Mouse (Mus musculus) embryonic facial prominence, embryonic 14.5 days (tissue): ENCODE measurements around the gene Tmc4. TPM values are rescaled to one million over a fixed set of nuclear protein-coding genes. Genes with fewer than 3 reads are reported as not detected.
"Not testable (repeated sequence)": the region's sequence is repeated elsewhere in the genome, so short reads cannot be mapped to it uniquely, and the experiment has no call there.

ENCODE experiments used
- ATAC-seq: fragments of 200-750 bp; cut with Nextera tagmentation; 2 replicates; pipeline ENCODE4 v1.8.0; 2017; ENCODE audit warnings: low read depth, moderate number of reproducible peaks, moderate TSS enrichment
- DNase-seq: peaks from one replicate; pipeline ENCODE4 v3.0.0-alpha.2; 2015; ENCODE audit warnings: low spot score
- H3K27ac ChIP-seq: fragments of 300-500 bp; sonication (generic); replicated peaks from 2 replicates; pipeline ENCODE4 v1.5.1; 2014; ENCODE audit warnings: low read depth, mild to moderate bottlenecking, low read length, moderate library complexity
- H3K27me3 ChIP-seq: fragments of 300-500 bp; sonication (generic); replicated peaks from 2 replicates; pipeline ENCODE4 v1.6.1; 2014; ENCODE audit warnings: low read length; ENCODE audit not compliant: control insufficient read depth, insufficient read depth
- H3K36me3 ChIP-seq: fragments of 300-500 bp; sonication (generic); 2 replicates; pipeline ENCODE4 v1.6.1; 2014; ENCODE audit warnings: low read length, mixed read lengths; ENCODE audit not compliant: control insufficient read depth, insufficient read depth
- H3K4me1 ChIP-seq: fragments of 300-500 bp; sonication (generic); 2 replicates; pipeline ENCODE4 v1.6.1; 2014; ENCODE audit warnings: antibody characterized with exemption, low read length; ENCODE audit not compliant: control insufficient read depth, insufficient read depth
- H3K4me2 ChIP-seq: fragments of 300-500 bp; sonication (generic); 2 replicates; pipeline ENCODE4 v1.6.1; 2014; ENCODE audit warnings: low read depth, mild to moderate bottlenecking, low read length, moderate library complexity, mixed read lengths
- H3K4me3 ChIP-seq: fragments of 300-500 bp; sonication (generic); 2 replicates; pipeline ENCODE4 v1.5.1; 2014; ENCODE audit warnings: low read depth, mild to moderate bottlenecking, low read length
- H3K9ac ChIP-seq: fragments of 300-500 bp; sonication (generic); 2 replicates; pipeline ENCODE4 v1.6.1; 2014; ENCODE audit warnings: low read depth, mild to moderate bottlenecking, low read length, moderate library complexity, mixed read lengths
- H3K9me3 ChIP-seq: fragments of 300-500 bp; sonication (generic); 2 replicates; pipeline ENCODE4 v1.6.1; 2016; ENCODE audit warnings: low read length; ENCODE audit not compliant: control insufficient read depth
- WGBS: fragments of 180-500 bp; shearing (Covaris S2); extraction: QIAGEN DNeasy Blood & Tissue Kit; methylation state at CpG from one replicate; pipeline ENCODE4 v1.1.7; 2014; 5-methylcytosine and 5-hydroxymethylcytosine counted together
- polyA plus RNA-seq: library from polyadenylated mRNA; unstranded; fragments of >200 nt; fragmentation: Nextera tagmentation; extraction: Ambion mirVana; gene quantifications from 2 replicates; pipeline ENCODE4 v1.2.1, GENCODE M21; 2014

Gene Tmc4
- polyA plus RNA-seq, 1 experiment from 2014 or later: 7.6 TPM

- H3K4me3 ChIP-seq: peak overlapping the region; percentile 74
- H3K9ac ChIP-seq: peak overlapping the region; percentile 87
- peak overlapping the region; percentile 97 for H3K27ac ChIP-seq
- WGBS: 2% methylated on average over 9 of the region's 9 CpGs
- H3K36me3 ChIP-seq: peaks cover 44% of the 10 kb centered on the region
- H3K4me1 ChIP-seq, DNase-seq, H3K27me3 ChIP-seq, ATAC-seq, H3K9me3 ChIP-seq: not testable (repeated sequence)
- peak overlapping the region; percentile 88 for H3K4me2 ChIP-seq
Observed at GRCm38 (mm10) chr7:3694949-3695305, 17.6 kb upstream of the Tmc4 start.

- Histone ChIP-seq H3K9me3 (no peaks in the 10 kb centered on the region), H3K27ac (peak overlapping the region; percentile 97), H3K9ac (peak overlapping the region; percentile 87), H3K27me3 (no peaks in the 10 kb centered on the region), H3K36me3 (peaks cover 37% of the 10 kb centered on the region), H3K4me2 (peak overlapping the region; percentile 88), H3K4me3 (peak overlapping the region; percentile 74), H3K4me1 (peaks cover 8% of the 10 kb centered on the region)
- ATAC-seq (peak; percentile 58), DNase-seq (peak; percentile 97)
- under 1% methylated on average over 20 of the region's 55 CpGs for WGBS
Observed at GRCm38 (mm10) chr7:3694076-3694948, 17.0 kb upstream of the Tmc4 start.

GRCm38 (mm10) chr7:3693809-3694075 lies 16.4 kb upstream of the Tmc4 start:
- 0% methylated on average over 18 of the region's 18 CpGs for WGBS
- peak overlapping the region; percentile 74 for H3K4me3 ChIP-seq
- peaks cover 8% of the 10 kb centered on the region for H3K4me1 ChIP-seq
- H3K9me3 ChIP-seq: no peaks in the 10 kb centered on the region
- peak overlapping the region; percentile 87 for H3K9ac ChIP-seq
- ATAC-seq (no peak), DNase-seq (no peak)
- H3K36me3 ChIP-seq: peaks cover 32% of the 10 kb centered on the region
- H3K27ac ChIP-seq: peak overlapping the region; percentile 97
- H3K27me3 ChIP-seq: no peaks in the 10 kb centered on the region
- peak overlapping the region; percentile 88 for H3K4me2 ChIP-seq

GRCm38 (mm10) chr7:3692987-3693808 lies 15.8 kb upstream of the Tmc4 start, which contains the start of gene Mboat7:
Gene Mboat7, minus strand, starts transcription at chr7:3693523.
- peaks cover 8% of the 10 kb centered on the region for H3K4me1 ChIP-seq
- H3K9me3 ChIP-seq: no peaks in the 10 kb centered on the region
- peaks cover 30% of the 10 kb centered on the region for H3K36me3 ChIP-seq
- peak; percentile 99 for DNase-seq
- peak within 1 kb of the TSS; percentile 97 for H3K27ac ChIP-seq
- peak; percentile 93 for ATAC-seq
- WGBS: under 1% methylated on average over 54 of the region's 55 CpGs
- peak within 1 kb of the TSS; percentile 74 for H3K4me3 ChIP-seq
- H3K4me2 ChIP-seq: peak within 1 kb of the TSS; percentile 88
- peak within 1 kb of the TSS; percentile 87 for H3K9ac ChIP-seq
- no peaks in the 10 kb centered on the region for H3K27me3 ChIP-seq

GRCm38 (mm10) chr7:3692382-3692986 lies 15.1 kb upstream of the Tmc4 start, which contains the start of gene Tsen34:
Gene Tsen34, plus strand, starts transcription at chr7:3692863.
- WGBS: under 1% methylated on average over 27 of the region's 49 CpGs
- Histone ChIP-seq H3K27me3 (no peaks in the 10 kb centered on the region), H3K4me2 (peak within 1 kb of the TSS; percentile 88), H3K9me3 (no peaks in the 10 kb centered on the region), H3K36me3 (peaks cover 30% of the 10 kb centered on the region), H3K27ac (peak within 1 kb of the TSS; percentile 97), H3K9ac (peak within 1 kb of the TSS; percentile 87), H3K4me3 (peak within 1 kb of the TSS; percentile 74), H3K4me1 (peaks cover 8% of the 10 kb centered on the region)
- DNase-seq (no peak), ATAC-seq (no peak; the same call in 1 of the 2 replicates)

GRCm38 (mm10) chr7:3691919-3692318 lies 14.6 kb upstream of the Tmc4 start:
- H3K4me1 ChIP-seq: peaks cover 8% of the 10 kb centered on the region
- no peaks in the 10 kb centered on the region for H3K9me3 ChIP-seq
- no peaks in the 10 kb centered on the region for H3K27me3 ChIP-seq
- H3K36me3 ChIP-seq: peaks cover 30% of the 10 kb centered on the region
- no peak for DNase-seq
- H3K4me3 ChIP-seq: peak overlapping the region; percentile 74
- peak overlapping the region; percentile 88 for H3K4me2 ChIP-seq
- no peak for ATAC-seq
- WGBS: 30% methylated on average over 3 of the region's 3 CpGs
- H3K27ac ChIP-seq: no peak overlapping the region
- peak overlapping the region; percentile 87 for H3K9ac ChIP-seq

DNA sequence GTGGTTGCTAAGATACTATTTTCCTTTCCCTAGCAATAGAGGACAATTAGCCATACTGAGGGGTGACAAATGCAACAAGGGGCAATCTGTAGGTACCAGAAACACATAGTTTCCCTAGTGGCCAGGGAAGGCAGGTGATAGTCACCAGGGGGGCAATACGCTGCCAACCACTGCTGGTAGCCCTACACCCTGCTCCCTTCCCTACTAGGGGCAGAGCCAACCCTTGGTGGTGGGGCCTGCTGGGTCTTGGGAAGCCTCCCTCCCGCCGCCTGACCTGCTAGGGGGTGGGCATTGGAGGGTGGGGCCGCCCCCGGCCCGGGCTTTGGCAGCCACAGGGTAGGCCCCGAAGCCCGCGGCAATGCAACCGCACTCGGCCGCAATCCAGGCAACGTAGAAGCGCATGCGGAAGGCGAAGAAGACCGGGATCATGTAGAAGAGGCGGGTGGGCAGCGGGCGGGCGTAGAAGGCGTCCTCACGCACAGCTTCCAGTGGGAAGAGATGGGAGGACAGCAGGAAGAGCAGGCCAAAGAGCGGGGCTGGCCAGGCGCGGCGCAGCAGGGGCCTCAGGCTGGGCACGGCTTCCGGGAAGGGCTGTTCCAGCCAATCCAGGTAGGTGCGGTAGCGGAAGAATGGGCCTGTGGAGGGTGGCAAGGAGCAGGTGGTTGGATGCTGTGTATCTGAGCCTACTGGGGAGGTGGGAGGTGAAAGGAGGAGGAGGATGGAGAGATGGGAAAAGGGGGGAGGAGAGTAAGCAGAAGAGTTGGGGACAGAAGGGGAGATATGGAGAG lies 8.2 kb upstream of the Tmc4 start:
- ATAC-seq (no peak), DNase-seq (no peak)
- peaks cover 49% of the 10 kb centered on the region for H3K36me3 ChIP-seq
- no peak overlapping the region for H3K9ac ChIP-seq
- 85% methylated on average over 30 of the region's 31 CpGs for WGBS
- H3K9me3 ChIP-seq: no peaks in the 10 kb centered on the region
- H3K4me1 ChIP-seq: no peaks in the 10 kb centered on the region
- no peak overlapping the region for H3K4me3 ChIP-seq
- no peak overlapping the region for H3K4me2 ChIP-seq
- no peaks in the 10 kb centered on the region for H3K27me3 ChIP-seq
- H3K27ac ChIP-seq: no peak overlapping the region

- ATAC-seq (no peak), DNase-seq (no peak)
- Histone ChIP-seq H3K4me1 (no peaks in the 10 kb centered on the region), H3K27ac (no peak overlapping the region), H3K9me3 (no peaks in the 10 kb centered on the region), H3K9ac (no peak overlapping the region), H3K36me3 (peaks cover 54% of the 10 kb centered on the region), H3K27me3 (no peaks in the 10 kb centered on the region), H3K4me2 (no peak overlapping the region), H3K4me3 (no peak overlapping the region)
- WGBS: 87% methylated on average over 8 of the region's 8 CpGs
Observed at GRCm38 (mm10) chr7:3684698-3685097, 7.3 kb upstream of the Tmc4 start.
